Mouse (Mus musculus) MEL (cell line): ENCODE results near the gene Ddx58. TPM values are rescaled to one million over a fixed set of nuclear protein-coding genes. Genes with fewer than 3 reads are reported as not detected.
A peak's percentile ranks its signal among the peaks of the same experiment; 100 is the strongest.

Source experiments
- DNase-seq: peaks from one replicate; pipeline ENCODE4 v3.0.0; 2011; ENCODE audit warnings: low read depth, low spot score
- H3K27ac ChIP-seq: 2 replicates; pipeline ENCODE4 v1.5.1; 2012; ENCODE audit warnings: low read depth, mild to moderate bottlenecking, control low read depth, low read length, moderate library complexity; ENCODE audit not compliant: control insufficient read depth
- H3K27me3 ChIP-seq, 2 experiments: fragments of 150-350 bp in 1 of 2; sonication (generic) in 1 of 2; 2 replicates each; pipeline ENCODE4 v1.6.1; 2012; ENCODE audit warnings: low read length in 2 of 2, mild to moderate bottlenecking in 2 of 2, improper control_type of control experiment in 1 of 2, moderate library complexity in 1 of 2; ENCODE audit not compliant: insufficient read depth in 2 of 2, control insufficient read depth in 1 of 2
- H3K36me3 ChIP-seq, 2 experiments: 2 replicates each; pipeline ENCODE4 v1.6.1; 2012 to 2014; ENCODE audit warnings: low read length in 2 of 2, improper control_type of control experiment in 1 of 2, inconsistent platforms in 1 of 2, mild to moderate bottlenecking in 1 of 2; ENCODE audit not compliant: insufficient read depth in 2 of 2, control insufficient read depth in 1 of 2
- H3K4me1 ChIP-seq, 2 experiments: fragments of 150-350 bp in 1 of 2; sonication (generic) in 1 of 2; 2 replicates each; pipeline ENCODE4 v1.6.1; 2012; ENCODE audit warnings: low read length in 2 of 2, improper control_type of control experiment in 1 of 2, mild to moderate bottlenecking in 1 of 2; ENCODE audit not compliant: insufficient read depth in 2 of 2, control insufficient read depth in 1 of 2
- H3K4me3 ChIP-seq, 2 experiments: fragments of 150-350 bp in 1 of 2; sonication (generic) in 1 of 2; 2 replicates each; pipeline ENCODE4 v1.5.1; 2012; ENCODE audit warnings: low read depth in 2 of 2, low read length in 2 of 2, mild to moderate bottlenecking in 2 of 2, moderate library complexity in 2 of 2, control low read depth in 1 of 2, improper control_type of control experiment in 1 of 2; ENCODE audit not compliant: control insufficient read depth in 1 of 2, insufficient read depth in 1 of 2
- H3K79me2 ChIP-seq: 2 replicates; pipeline ENCODE4 v1.6.1; 2012; ENCODE audit warnings: mild to moderate bottlenecking, low read length, moderate library complexity; ENCODE audit not compliant: control insufficient read depth, poor library complexity, insufficient read depth
- H3K9ac ChIP-seq: 2 replicates; pipeline ENCODE4 v1.6.1; 2012; ENCODE audit warnings: low read depth, mild to moderate bottlenecking, control low read depth, low read length, moderate library complexity; ENCODE audit not compliant: control insufficient read depth, poor library complexity, severe bottlenecking
- H3K9me3 ChIP-seq: fragments of 150-350 bp; sonication (generic); replicated peaks from 2 replicates; pipeline ENCODE4 v1.6.1; 2012; ENCODE audit warnings: mild to moderate bottlenecking, low read length, improper control_type of control experiment, moderate library complexity; ENCODE audit not compliant: insufficient read depth
- BHLHE40 ChIP-seq: IDR thresholded peaks from 2 replicates; pipeline ENCODE4 v1.6.1; 2012; ENCODE audit warnings: low read depth, mild to moderate bottlenecking, inconsistent platforms, low read length, improper control_type of control experiment, borderline replicate concordance
- CHD1 ChIP-seq: IDR thresholded peaks from 2 replicates; pipeline ENCODE4 v1.6.1; 2012; ENCODE audit warnings: low read depth, mild to moderate bottlenecking, inconsistent platforms, low read length, improper control_type of control experiment
- CHD2 ChIP-seq: IDR thresholded peaks from 2 replicates; pipeline ENCODE4 v1.6.1; 2011; ENCODE audit warnings: low read length, improper control_type of control experiment
- CTCF ChIP-seq, 3 experiments: IDR thresholded peaks in 2 of 3; conservative IDR thresholded peaks in 1 of 3; 2 replicates each; pipeline ENCODE4 v1.5.1; 2011 to 2012; ENCODE audit warnings: low read length in 3 of 3, low read depth in 2 of 3, mild to moderate bottlenecking in 2 of 3, improper control_type of control experiment in 1 of 3, inconsistent platforms in 1 of 3, mixed read lengths in 1 of 3, moderate library complexity in 1 of 3; ENCODE audit not compliant: control insufficient read depth in 1 of 3, insufficient read depth in 1 of 3, poor library complexity in 1 of 3, severe bottlenecking in 1 of 3
- ELF1 ChIP-seq: IDR thresholded peaks from 2 replicates; pipeline ENCODE4 v1.6.1; 2014; ENCODE audit warnings: low read depth, mild to moderate bottlenecking, inconsistent platforms, low read length, improper control_type of control experiment, moderate library complexity
- GABPA ChIP-seq: IDR thresholded peaks from 2 replicates; pipeline ENCODE4 v1.6.1; 2012; ENCODE audit warnings: low read depth, mild to moderate bottlenecking, inconsistent platforms, low read length, improper control_type of control experiment, moderate library complexity
- HCFC1 ChIP-seq: IDR thresholded peaks from 2 replicates; pipeline ENCODE4 v1.6.1; 2012; ENCODE audit warnings: low read depth, mild to moderate bottlenecking, inconsistent platforms, low read length, improper control_type of control experiment, moderate library complexity
- KAT2A ChIP-seq: conservative IDR thresholded peaks from 2 replicates; pipeline ENCODE4 v1.6.1; 2012; ENCODE audit warnings: low read depth, low read length, improper control_type of control experiment, inconsistent platforms
- MAX ChIP-seq: IDR thresholded peaks from 2 replicates; pipeline ENCODE4 v1.6.1; 2011; ENCODE audit warnings: low read length, improper control_type of control experiment
- MAZ ChIP-seq: IDR thresholded peaks from 2 replicates; pipeline ENCODE4 v1.6.1; 2012; ENCODE audit warnings: low read depth, mild to moderate bottlenecking, inconsistent platforms, low read length, improper control_type of control experiment
- MYC ChIP-seq: IDR thresholded peaks from 2 replicates; pipeline ENCODE4 v1.6.1; 2011; ENCODE audit warnings: low read depth, mild to moderate bottlenecking, low read length, improper control_type of control experiment, moderate library complexity
- NELFE ChIP-seq: IDR thresholded peaks from 2 replicates; pipeline ENCODE4 v1.6.1; 2011; ENCODE audit warnings: low read depth, low read length, improper control_type of control experiment
- POLR2A ChIP-seq, 2 experiments: IDR thresholded peaks; 2 replicates each; pipeline ENCODE4 v1.6.1; 2011 to 2012; ENCODE audit warnings: low read length in 2 of 2, mild to moderate bottlenecking in 2 of 2, control low read depth in 1 of 2, improper control_type of control experiment in 1 of 2, low read depth in 1 of 2, moderate library complexity in 1 of 2; ENCODE audit not compliant: control insufficient read depth in 1 of 2, insufficient read depth in 1 of 2, poor library complexity in 1 of 2
- POLR2AphosphoS2 ChIP-seq: IDR thresholded peaks from 2 replicates; pipeline ENCODE4 v1.6.1; 2011; ENCODE audit warnings: low read length, improper control_type of control experiment
- RAD21 ChIP-seq: IDR thresholded peaks from 2 replicates; pipeline ENCODE4 v1.6.1; 2011; ENCODE audit warnings: mild to moderate bottlenecking, low read depth, low read length, improper control_type of control experiment
- RCOR1 ChIP-seq: IDR thresholded peaks from 2 replicates; pipeline ENCODE4 v1.6.1; 2012; ENCODE audit warnings: low read depth, mild to moderate bottlenecking, inconsistent platforms, low read length, improper control_type of control experiment
- SMC3 ChIP-seq: IDR thresholded peaks from 2 replicates; pipeline ENCODE4 v1.6.1; 2011; ENCODE audit warnings: low read depth, low read length, improper control_type of control experiment
- TAL1 ChIP-seq: IDR thresholded peaks from 2 replicates; pipeline ENCODE4 v1.6.1; 2012; ENCODE audit warnings: mild to moderate bottlenecking, inconsistent platforms, low read length, moderate library complexity, mixed read lengths
- TBP ChIP-seq: IDR thresholded peaks from 2 replicates; pipeline ENCODE4 v1.8.0; 2011; ENCODE audit warnings: low read depth, low read length, improper control_type of control experiment
- UBTF ChIP-seq: IDR thresholded peaks from 2 replicates; pipeline ENCODE4 v1.6.1; 2012; ENCODE audit warnings: low read depth, mild to moderate bottlenecking, inconsistent platforms, low read length, improper control_type of control experiment, moderate library complexity, borderline replicate concordance; ENCODE audit not compliant: insufficient read depth
- ZKSCAN1 ChIP-seq: IDR thresholded peaks from 2 replicates; pipeline ENCODE4 v1.6.1; 2012; ENCODE audit warnings: low read depth, mild to moderate bottlenecking, inconsistent platforms, low read length, improper control_type of control experiment, moderate library complexity
- ZMIZ1 ChIP-seq: IDR thresholded peaks from 2 replicates; pipeline ENCODE4 v1.6.1; 2012; ENCODE audit warnings: low read depth, mild to moderate bottlenecking, inconsistent platforms, low read length, improper control_type of control experiment, moderate library complexity
- ZNF384 ChIP-seq: IDR thresholded peaks from 2 replicates; pipeline ENCODE4 v1.6.1; 2012; ENCODE audit warnings: low read depth, mild to moderate bottlenecking, inconsistent platforms, low read length, improper control_type of control experiment
- polyA plus RNA-seq, 2 experiments: library from polyadenylated mRNA; stranded (reverse) in 1 of 2; unstranded in 1 of 2; fragments of >175 nt in 1 of 2; fragments of >200 nt in 1 of 2; gene quantifications; 2 replicates each; pipeline versions ENCODE4 v1.2.1 to v1.2.4; 2012; ENCODE audit warnings: low replicate concordance in 2 of 2, low read depth in 1 of 2; ENCODE audit not compliant: insufficient read length in 2 of 2, insufficient read depth in 1 of 2, missing spikeins in 1 of 2
- total RNA-seq: library from RNA; depleted of rRNA; stranded (reverse); fragments of 300-350 nt; gene quantifications from 2 replicates; pipeline ENCODE4 v1.2.3, GENCODE M21; 2012; rRNA removed

Ddx58 gene
- total RNA-seq (0.26 and 0.58 TPM in 2 replicates), polyA plus RNA-seq (1 to 10 TPM in 1 of 2 experiments, not detected in 1; 1.0 TPM)

GRCm38 (mm10) chr4:40239409-40240271 is at the start of gene Ddx58:
Ddx58 (minus strand) TSS chr4:40239828.
- peaks cover 0 to 5% of the 10 kb centered on the region in 2 experiments; a peak in 2 of 4 replicates for H3K4me1 ChIP-seq
- peak within 1 kb of the TSS; percentile 77 to 91 for H3K4me3 ChIP-seq
- peak within 1 kb of the TSS; percentile 65 for H3K9ac ChIP-seq
- peaks cover 0 to 7% of the 10 kb centered on the region in 2 experiments; a peak in 2 of 4 replicates for H3K36me3 ChIP-seq
- H3K79me2 ChIP-seq, result no peaks in the 10 kb centered on the region
- no peaks in the 10 kb centered on the region for H3K27me3 ChIP-seq
- no peak for TF ChIP-seq CHD2
- TF ChIP-seq MAZ, result 0 out of 2 replicates have a peak, but pooled peaks have one; percentile 1
- peak within 1 kb of the TSS; percentile 33 for H3K27ac ChIP-seq
- no peaks in the 10 kb centered on the region for H3K9me3 ChIP-seq
- DNase-seq, result no peak

DNA sequence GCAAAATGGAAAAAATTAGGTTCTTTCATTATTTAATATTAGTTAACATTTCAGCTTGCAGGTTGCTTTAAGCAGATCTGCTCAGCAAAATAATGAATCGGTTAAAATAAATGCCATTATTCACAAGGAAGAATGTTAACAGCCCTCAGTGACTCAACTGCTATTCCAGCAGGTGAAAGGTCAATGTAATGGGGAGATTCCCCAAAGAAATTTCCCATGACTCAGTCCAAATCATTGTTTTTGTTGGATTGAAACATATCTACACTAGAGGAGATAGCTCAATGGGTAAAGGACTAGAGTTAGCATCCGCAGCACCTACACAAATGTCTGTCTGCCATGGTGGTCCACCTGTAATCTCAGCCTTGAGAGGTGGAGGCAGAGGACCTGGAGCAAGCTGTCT is 49.4 kb upstream of the Ddx58 start:
- no peaks in the 10 kb centered on the region for H3K9me3 ChIP-seq
- H3K36me3 ChIP-seq, result peaks cover 0 to 2% of the 10 kb centered on the region in 2 experiments; a peak in 2 of 4 replicates
- peaks cover 0 to 3% of the 10 kb centered on the region in 2 experiments; a peak in 2 of 4 replicates for H3K4me1 ChIP-seq
- no peak for DNase-seq
- no peaks in the 10 kb centered on the region for H3K27me3 ChIP-seq
- no peak overlapping the region for H3K4me3 ChIP-seq
- no peak overlapping the region for H3K9ac ChIP-seq
- H3K27ac ChIP-seq, result no peak overlapping the region
- TF ChIP-seq BHLHE40 (no peak), GABPA (no peak), ELF1 (no peak), MAZ (no peak), UBTF (no peak), POLR2AphosphoS2 (no peak), HCFC1 (no peak)
- no peaks in the 10 kb centered on the region for H3K79me2 ChIP-seq

DNA sequence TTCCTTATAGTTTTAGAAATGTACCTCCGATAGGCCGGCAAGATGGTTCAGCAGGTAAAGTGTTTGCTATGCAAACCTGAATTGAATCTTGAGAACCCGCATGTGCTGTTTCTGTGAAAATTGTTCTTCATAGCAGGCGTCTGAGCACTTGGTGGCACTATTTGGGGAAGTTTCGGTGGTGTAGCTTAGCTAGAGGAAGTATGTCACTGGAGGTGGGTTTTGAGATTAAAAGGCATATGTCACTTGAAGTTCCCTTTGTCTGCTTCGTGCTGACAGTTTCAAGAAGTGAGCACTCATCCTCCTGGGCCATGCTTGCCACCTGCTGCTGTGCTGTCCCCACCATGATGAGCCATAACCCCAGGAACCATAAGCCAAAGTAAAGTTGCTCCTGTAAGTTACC is 47.8 kb upstream of the Ddx58 start:
- peak overlapping the region; percentile 37 for H3K9ac ChIP-seq
- no peak overlapping the region for H3K4me3 ChIP-seq
- DNase-seq, result peak; percentile 87
- H3K27me3 ChIP-seq, result no peaks in the 10 kb centered on the region
- H3K79me2 ChIP-seq, result no peaks in the 10 kb centered on the region
- H3K9me3 ChIP-seq, result no peaks in the 10 kb centered on the region
- H3K36me3 ChIP-seq, result peaks cover 0 to 2% of the 10 kb centered on the region in 2 experiments; a peak in 2 of 4 replicates
- H3K4me1 ChIP-seq, result peaks cover 0 to 3% of the 10 kb centered on the region in 2 experiments; a peak in 2 of 4 replicates
- TF ChIP-seq ELF1 (no peak), RAD21 (peak; percentile 23), POLR2A (IDR thresholded peaks at IDR 0.05; ENCODE audit: control insufficient read depth in 1 of 2, insufficient read depth in 1 of 2, low read depth in 1 of 2, low read length in 2 of 2, poor library complexity in 1 of 2) (peak in 1 of 2 experiments; percentile 41; a peak in 1 of 4 replicates), KAT2A (no peak), ZKSCAN1 (no peak), TBP (peak; percentile 76), CHD1 (no peak), RCOR1 (no peak), POLR2AphosphoS2 (no peak), HCFC1 (peak; percentile 68), MAX (peak; percentile 81), MYC (peak; percentile 67; the same call in 1 of the 2 replicates), UBTF (no peak), ZNF384 (no peak), CTCF (IDR thresholded peaks at IDR 0.05 in 2 of 3, conservative IDR thresholded peaks at IDR 0.05 in 1 of 3; ENCODE audit: control insufficient read depth in 1 of 3, insufficient read depth in 1 of 3, low read depth in 2 of 3, low read length in 3 of 3, poor library complexity in 1 of 3, severe bottlenecking in 1 of 3) (peak in 2 of 3 experiments; percentile 28 to 59; a peak in 3 of 6 replicates), SMC3 (peak; percentile 52), ZMIZ1 (no peak), TAL1 (no peak), NELFE (no peak)
- no peak overlapping the region for H3K27ac ChIP-seq
